8 mouse cellular contexts compared by ENCODE assay signal in the genomic region with DNA sequence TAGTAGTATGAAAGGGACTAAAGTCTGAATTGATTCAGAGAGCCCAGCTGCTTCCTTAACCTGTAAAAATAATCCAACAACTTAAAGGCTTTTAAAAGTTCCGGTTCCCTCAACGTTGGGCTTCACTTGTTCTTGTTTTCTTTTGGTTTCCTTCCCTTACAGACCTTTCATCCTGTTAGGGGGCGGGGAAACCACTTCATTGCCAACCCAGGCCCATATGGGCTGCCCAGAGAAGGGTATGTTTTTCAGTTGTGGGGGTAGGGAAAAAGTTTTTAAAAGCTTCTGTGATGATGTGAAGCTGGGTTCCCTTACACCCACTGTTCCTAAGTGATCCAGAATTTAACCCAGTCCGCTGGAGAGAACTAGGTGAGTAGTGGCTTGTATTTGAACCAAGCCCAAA. TPM values are rescaled to one million over a fixed set of nuclear protein-coding genes. Genes with fewer than 3 reads are reported as not detected.
DNase-seq lines count a peak whose midpoint lies in the region; ATAC-seq and TF ChIP-seq lines count a peak whose summit lies in the region.

No protein-coding gene starts in this region.

- H3K4me3 ChIP-seq in heart, embryonic 11.5 days (ENCODE audit: low read depth, low read length): peak overlapping the region; percentile 94
- H3K4me3 ChIP-seq in bone marrow macrophage, adult 2 months (ENCODE audit: insufficient read depth, low read length): peak overlapping the region; percentile 99
- H3K4me3 ChIP-seq in thymus, adult 2 months (ENCODE audit: control insufficient read depth, insufficient read depth, low read length): no peak overlapping the region

- H3K36me3 ChIP-seq in heart, embryonic 11.5 days (ENCODE audit: control insufficient read depth, insufficient read depth, low read length): peaks cover 5% of the 10 kb centered on the region; the same call in 1 of the 2 replicates
- no peaks in the 10 kb centered on the region for H3K36me3 ChIP-seq in thymus, adult 2 months (ENCODE audit: control insufficient read depth, insufficient read depth, low read length)

- no peak for ATAC-seq in heart, embryonic 11.5 days (replicated peaks; ENCODE audit: insufficient number of reproducible peaks, low FRiP score, low TSS enrichment)
- ATAC-seq in hematopoietic stem cell, adult 5-6 weeks (replicated peaks in 1 of 2; ENCODE audit: insufficient read depth in 1 of 2, low FRiP score in 2 of 2, low TSS enrichment in 1 of 2, low read depth in 1 of 2, poor library complexity in 2 of 2, severe bottlenecking in 2 of 2): peak; percentile 19 to 50; a peak in 3 of 4 replicates

- no peak for TF ChIP-seq CTCF in bone marrow macrophage, adult 2 months (IDR thresholded peaks at IDR 0.05; ENCODE audit: low read depth, low read length)
- no peak for TF ChIP-seq CTCF in thymus, adult 2 months (IDR thresholded peaks at IDR 0.05; ENCODE audit: borderline replicate concordance, control insufficient read depth, extremely low read depth, insufficient read depth, low read length, poor library complexity)

- H3K4me1 ChIP-seq in heart, embryonic 11.5 days (ENCODE audit: control insufficient read depth, insufficient read depth, low read length): peaks cover 34% of the 10 kb centered on the region
- peaks cover 28% of the 10 kb centered on the region for H3K4me1 ChIP-seq in bone marrow macrophage, adult 2 months (ENCODE audit: control insufficient read depth, insufficient read depth, low read length)
- peaks cover 10% of the 10 kb centered on the region for H3K4me1 ChIP-seq in thymus, adult 2 months (replicated peaks; ENCODE audit: control insufficient read depth, insufficient read depth, low read length)

- TF ChIP-seq POLR2A in bone marrow macrophage, adult 2 months (IDR thresholded peaks at IDR 0.05; ENCODE audit: borderline replicate concordance, low read depth, low read length): no peak
- no peak for TF ChIP-seq POLR2A in thymus, adult 2 months (IDR thresholded peaks at IDR 0.05; ENCODE audit: control insufficient read depth, extremely low read depth, insufficient read depth, low read length, poor library complexity)

- H3K4me2 ChIP-seq in heart, embryonic 11.5 days: peak overlapping the region; percentile 98

- H3K9ac ChIP-seq in heart, embryonic 11.5 days (ENCODE audit: low read depth, low read length): peak overlapping the region; percentile 99

- 23% methylated on average over 4 of the region's 4 CpGs for WGBS in heart, embryonic 11.5 days (ENCODE audit: insufficient replicate concordance)
- WGBS in thymus, adult 2 months: 2% methylated on average over 4 of the region's 4 CpGs

- no peak for DNase-seq in heart, adult 9 months (ENCODE audit: low spot score in 2 of 2)
- DNase-seq in lung, postnatal 10 days: peak; percentile 46
- DNase-seq in thymus, adult 2 months: peak; percentile 60
- no peak for DNase-seq in ovary, adult 18-20 months (ENCODE audit: low spot score)
- DNase-seq in Muller cell, postnatal 12 days (ENCODE audit: inconsistent ontology term): no peak

- H3K27ac ChIP-seq in heart, embryonic 11.5 days (ENCODE audit: low read depth, low read length): peak overlapping the region; percentile 89; the same call in 1 of the 2 replicates
- peak overlapping the region; percentile 42 for H3K27ac ChIP-seq in bone marrow macrophage, adult 2 months (ENCODE audit: insufficient read depth, low read depth, low read length)
- H3K27ac ChIP-seq in thymus, adult 2 months (ENCODE audit: control insufficient read depth, insufficient read depth, low read length): no peak overlapping the region

- no peaks in the 10 kb centered on the region for H3K27me3 ChIP-seq in heart, embryonic 11.5 days (ENCODE audit: control insufficient read depth, insufficient read depth, low read length)
- H3K27me3 ChIP-seq in thymus, adult 2 months (ENCODE audit: control insufficient read depth, insufficient read depth, low read length): no peaks in the 10 kb centered on the region

- no peaks in the 10 kb centered on the region for H3K9me3 ChIP-seq in heart, embryonic 11.5 days (replicated peaks; ENCODE audit: control insufficient read depth, low read length)

RNA-seq across cellular contexts. Expression of a gene that starts 1.0 kb away (rescaled TPM):
- 32.0 and 32.8 TPM in 2 replicates for polyA plus RNA-seq in heart, embryonic 11.5 days (2014; fragmentation: Nextera tagmentation; extraction: Ambion mirVana)
- 10.6 and 11.3 TPM in 2 replicates for polyA plus RNA-seq in bone marrow macrophage, adult 2 months (2012; ENCODE audit: insufficient read depth, insufficient read length, missing spikeins)
- total RNA-seq in hematopoietic stem cell, adult 5-6 weeks (2017): 58.3 and 65.7 TPM in 2 replicates
- polyA plus RNA-seq in thymus, adult 2 months (2012; rRNA removed): 31.6 and 33.6 TPM in 2 replicates

RNA-seq across cellular contexts. Expression of a gene that starts 47.0 kb away (rescaled TPM):
- 197 and 209 TPM in 2 replicates for polyA plus RNA-seq in heart, embryonic 11.5 days (2014; fragmentation: Nextera tagmentation; extraction: Ambion mirVana)
- polyA plus RNA-seq in bone marrow macrophage, adult 2 months (2012; ENCODE audit: insufficient read depth, insufficient read length, missing spikeins): 272 and 290 TPM in 2 replicates
- 88.4 and 111 TPM in 2 replicates for total RNA-seq in hematopoietic stem cell, adult 5-6 weeks (2017)
- 38.3 and 38.8 TPM in 2 replicates for polyA plus RNA-seq in thymus, adult 2 months (2012; rRNA removed)

Comparison
In these comparisons a context has a peak if more than half of its experiments do, and no peak if none do; other contexts are left out.
1. DNase-seq: peak in lung, postnatal 10 days (single experiment) and thymus, adult 2 months (single experiment); none in heart, adult 9 months (0 of 2), ovary, adult 18-20 months (single experiment) and Muller cell, postnatal 12 days (single experiment).